Mouse (Mus musculus): ENCODE measurements around the gene Ankrd13b. TPM values are rescaled to one million over a fixed set of nuclear protein-coding genes. Genes with fewer than 3 reads are reported as not detected.

Ankrd13b gene
- polyA plus RNA-seq, 1 experiment from 2014 or later = 31.9 TPM

GRCm38 (mm10) chr11:77518051-77518798 lies 28.7 kb upstream of the Ankrd13b start:
- Histone ChIP-seq H3K4me3 (ENCODE audit: low read depth, low read length) (no peak overlapping the region), H3K27me3 (ENCODE audit: control insufficient read depth, insufficient read depth, low read depth, low read length) (peaks cover 13% of the 10 kb centered on the region), H3K4me1 (ENCODE audit: control insufficient read depth, insufficient read depth, low read length) (peaks cover 22% of the 10 kb centered on the region; the same call in 1 of the 2 replicates), H3K9me3 (replicated peaks; ENCODE audit: control insufficient read depth, low read length, poor library complexity, severe bottlenecking) (no peaks in the 10 kb centered on the region), H3K27ac (ENCODE audit: low read length) (no peak overlapping the region), H3K36me3 (ENCODE audit: control insufficient read depth, insufficient read depth, low read length) (no peaks in the 10 kb centered on the region), H3K9ac (ENCODE audit: low read depth, low read length) (no peak overlapping the region), H3K4me2 (ENCODE audit: low read length) (no peak overlapping the region)
- WGBS = 74% methylated on average over 24 of the region's 27 CpGs
- no peak for ATAC-seq

GRCm38 (mm10) chr11:77516553-77517425 lies 27.3 kb upstream of the Ankrd13b start:
- 60% methylated on average over 5 of the region's 5 CpGs for WGBS
- no peak for ATAC-seq
- Histone ChIP-seq H3K4me2 (ENCODE audit: low read length) (no peak overlapping the region), H3K4me3 (ENCODE audit: low read depth, low read length) (no peak overlapping the region), H3K9me3 (replicated peaks; ENCODE audit: control insufficient read depth, low read length, poor library complexity, severe bottlenecking) (no peaks in the 10 kb centered on the region), H3K4me1 (ENCODE audit: control insufficient read depth, insufficient read depth, low read length) (peaks cover 28% of the 10 kb centered on the region), H3K9ac (ENCODE audit: low read depth, low read length) (no peak overlapping the region), H3K27me3 (ENCODE audit: control insufficient read depth, insufficient read depth, low read depth, low read length) (peaks cover 13% of the 10 kb centered on the region), H3K27ac (ENCODE audit: low read length) (no peak overlapping the region), H3K36me3 (ENCODE audit: control insufficient read depth, insufficient read depth, low read length) (no peaks in the 10 kb centered on the region)

- peak within 1 kb of the TSS; percentile 77 for H3K4me2 ChIP-seq (ENCODE audit: low read length)
- peaks cover 13% of the 10 kb centered on the region for H3K27me3 ChIP-seq (ENCODE audit: control insufficient read depth, insufficient read depth, low read depth, low read length)
- peak within 1 kb of the TSS; percentile 54 for H3K9ac ChIP-seq (ENCODE audit: low read depth, low read length)
- H3K9me3 ChIP-seq (replicated peaks; ENCODE audit: control insufficient read depth, low read length, poor library complexity, severe bottlenecking) = no peaks in the 10 kb centered on the region
- H3K27ac ChIP-seq (ENCODE audit: low read length) = no peak within 1 kb of the TSS
- no peak for ATAC-seq
- no peaks in the 10 kb centered on the region for H3K36me3 ChIP-seq (ENCODE audit: control insufficient read depth, insufficient read depth, low read length)
- H3K4me1 ChIP-seq (ENCODE audit: control insufficient read depth, insufficient read depth, low read length) = peaks cover 28% of the 10 kb centered on the region
- peak within 1 kb of the TSS; percentile 50 for H3K4me3 ChIP-seq (ENCODE audit: low read depth, low read length)
- 8% methylated on average over 39 of the region's 39 CpGs for WGBS
These were observed 26.4 kb upstream of the Ankrd13b start, which contains the start of gene Trp53i13 for GRCm38 (mm10) chr11:77515637-77516552. TSS of gene Trp53i13 (minus strand) at chr11:77515980.

GRCm38 (mm10) chr11:77514832-77515636 lies 25.6 kb upstream of the Ankrd13b start, which contains the start of gene Abhd15:
TSS of gene Abhd15 (plus strand) at chr11:77515121.
- peaks cover 28% of the 10 kb centered on the region for H3K4me1 ChIP-seq (ENCODE audit: control insufficient read depth, insufficient read depth, low read length)
- H3K4me2 ChIP-seq (ENCODE audit: low read length) = peak within 1 kb of the TSS; percentile 77
- ATAC-seq = peak; percentile 62
- H3K9me3 ChIP-seq (replicated peaks; ENCODE audit: control insufficient read depth, low read length, poor library complexity, severe bottlenecking) = no peaks in the 10 kb centered on the region
- peak within 1 kb of the TSS; percentile 54 for H3K9ac ChIP-seq (ENCODE audit: low read depth, low read length)
- H3K36me3 ChIP-seq (ENCODE audit: control insufficient read depth, insufficient read depth, low read length) = no peaks in the 10 kb centered on the region
- H3K4me3 ChIP-seq (ENCODE audit: low read depth, low read length) = peak within 1 kb of the TSS; percentile 50
- H3K27me3 ChIP-seq (ENCODE audit: control insufficient read depth, insufficient read depth, low read depth, low read length) = peaks cover 13% of the 10 kb centered on the region
- no peak within 1 kb of the TSS for H3K27ac ChIP-seq (ENCODE audit: low read length)
- under 1% methylated on average over 72 of the region's 72 CpGs for WGBS

- Histone ChIP-seq H3K9ac (ENCODE audit: low read depth, low read length) (peak overlapping the region; percentile 54), H3K36me3 (ENCODE audit: control insufficient read depth, insufficient read depth, low read length) (no peaks in the 10 kb centered on the region), H3K27ac (ENCODE audit: low read length) (no peak overlapping the region), H3K4me1 (ENCODE audit: control insufficient read depth, insufficient read depth, low read length) (peaks cover 28% of the 10 kb centered on the region), H3K9me3 (replicated peaks; ENCODE audit: control insufficient read depth, low read length, poor library complexity, severe bottlenecking) (no peaks in the 10 kb centered on the region), H3K4me2 (ENCODE audit: low read length) (peak overlapping the region; percentile 77), H3K27me3 (ENCODE audit: control insufficient read depth, insufficient read depth, low read depth, low read length) (peaks cover 13% of the 10 kb centered on the region), H3K4me3 (ENCODE audit: low read depth, low read length) (peak overlapping the region; percentile 50)
- 4% methylated on average over 19 of the region's 19 CpGs for WGBS
- ATAC-seq = no peak
These were observed 24.9 kb upstream of the Ankrd13b start for GRCm38 (mm10) chr11:77514281-77514831.

- Histone ChIP-seq H3K4me3 (ENCODE audit: low read depth, low read length) (peak overlapping the region; percentile 56; the same call in 1 of the 2 replicates), H3K9me3 (replicated peaks; ENCODE audit: control insufficient read depth, low read length, poor library complexity, severe bottlenecking) (no peaks in the 10 kb centered on the region), H3K27me3 (ENCODE audit: control insufficient read depth, insufficient read depth, low read depth, low read length) (peaks cover 13% of the 10 kb centered on the region), H3K9ac (ENCODE audit: low read depth, low read length) (no peak overlapping the region), H3K4me1 (ENCODE audit: control insufficient read depth, insufficient read depth, low read length) (peaks cover 28% of the 10 kb centered on the region), H3K27ac (ENCODE audit: low read length) (no peak overlapping the region), H3K4me2 (ENCODE audit: low read length) (peak overlapping the region; percentile 99), H3K36me3 (ENCODE audit: control insufficient read depth, insufficient read depth, low read length) (no peaks in the 10 kb centered on the region)
- no peak for ATAC-seq
- WGBS = 8% methylated on average over 10 of the region's 10 CpGs
These were observed 24.3 kb upstream of the Ankrd13b start for GRCm38 (mm10) chr11:77513811-77514170.

- no peak overlapping the region for H3K27ac ChIP-seq (ENCODE audit: low read length)
- peaks cover 13% of the 10 kb centered on the region for H3K27me3 ChIP-seq (ENCODE audit: control insufficient read depth, insufficient read depth, low read depth, low read length)
- H3K9ac ChIP-seq (ENCODE audit: low read depth, low read length) = peak overlapping the region; percentile 72
- ATAC-seq = peak; percentile 43
- H3K4me1 ChIP-seq (ENCODE audit: control insufficient read depth, insufficient read depth, low read length) = peaks cover 32% of the 10 kb centered on the region
- H3K4me3 ChIP-seq (ENCODE audit: low read depth, low read length) = peak overlapping the region; percentile 56
- WGBS = under 1% methylated on average over 64 of the region's 84 CpGs
- no peaks in the 10 kb centered on the region for H3K9me3 ChIP-seq (replicated peaks; ENCODE audit: control insufficient read depth, low read length, poor library complexity, severe bottlenecking)
- H3K36me3 ChIP-seq (ENCODE audit: control insufficient read depth, insufficient read depth, low read length) = no peaks in the 10 kb centered on the region
- peak overlapping the region; percentile 99 for H3K4me2 ChIP-seq (ENCODE audit: low read length)
These were observed 23.7 kb upstream of the Ankrd13b start for GRCm38 (mm10) chr11:77512891-77513810.
